Mouse (Mus musculus) small intestine, adult 2 months (tissue): ENCODE results near the gene Hsd3b7.

ENCODE experiments used
- CTCF ChIP-seq: fragments of 200-500 bp; IDR thresholded peaks from 2 replicates; pipeline ENCODE4 v1.5.1; 2012; ENCODE audit warnings: low read depth, mild to moderate bottlenecking, control low read depth, inconsistent platforms, low read length, moderate library complexity, mixed read lengths; ENCODE audit not compliant: insufficient replicate concordance, insufficient read length; ENCODE audit errors: extremely low read depth
- POLR2A ChIP-seq: fragments of 200-500 bp; IDR thresholded peaks from 2 replicates; pipeline ENCODE4 v1.6.1; 2012; ENCODE audit warnings: low read depth, mild to moderate bottlenecking, control low read depth, inconsistent platforms, low read length, moderate library complexity

DNA sequence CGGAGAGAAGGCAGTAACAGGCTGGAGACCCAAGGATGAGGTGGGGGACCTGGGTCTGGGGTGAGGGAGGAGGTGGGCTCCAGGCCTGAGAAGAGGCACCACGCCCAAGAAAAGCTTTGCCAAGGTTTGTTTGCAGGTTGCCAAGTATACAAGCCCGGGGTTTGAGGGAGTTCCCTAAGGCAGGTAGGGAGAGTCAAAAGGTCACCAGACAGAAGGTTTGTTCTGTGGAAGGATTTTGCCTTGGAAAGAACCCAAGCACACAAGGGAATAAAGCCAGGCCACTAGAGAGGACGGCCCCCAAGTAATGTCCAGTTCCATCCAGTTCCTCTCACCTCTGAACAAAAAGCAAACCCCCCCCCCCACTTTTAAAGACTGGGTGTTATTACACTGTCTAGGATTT lies 10.8 kb downstream of the Hsd3b7 start:
- TF ChIP-seq CTCF (no peak), POLR2A (no peak)
